Mouse (Mus musculus) liver, postnatal 0 days (tissue): Measurements from ENCODE around the gene Sp7.

Experiments
- CTCF ChIP-seq: sonication (generic); IDR thresholded peaks from 2 replicates; pipeline ENCODE4 v1.5.1; 2016; ENCODE audit warnings: antibody characterized with exemption, low read depth
- EP300 ChIP-seq: IDR thresholded peaks from 2 replicates; pipeline ENCODE4 v1.6.1; 2016; ENCODE audit warnings: antibody characterized with exemption, low read depth, mild to moderate bottlenecking

- no peak for TF ChIP-seq CTCF
- TF ChIP-seq EP300 = no peak
Observed at GRCm38 (mm10) chr15:102400476-102401045, 33.6 kb upstream of the Sp7 start.
